Mouse (Mus musculus): ENCODE measurements around the gene Hist1h4k. TPM values are rescaled to one million over a fixed set of nuclear protein-coding genes. Genes with fewer than 3 reads are reported as not detected.

Hist1h4k gene
- total and polyA plus RNA-seq, 2 experiments from 2014 or later, result 0.55 to 1,132 TPM

- peak; percentile 90 for DNase-seq (ENCODE audit: low spot score)
- Histone ChIP-seq H3K36me3 (replicated peaks; ENCODE audit: control insufficient read depth, insufficient read depth, low read length) (no peaks in the 10 kb centered on the region), H3K27me3 (ENCODE audit: control insufficient read depth, insufficient read depth, low read length) (no peaks in the 10 kb centered on the region), H3K27ac (ENCODE audit: low read depth) (peak overlapping the region; percentile 86), H3K4me3 (ENCODE audit: low read depth, low read length) (peak overlapping the region; percentile 63), H3K4me1 (ENCODE audit: control insufficient read depth, insufficient read depth) (peaks cover 10% of the 10 kb centered on the region), H3K9ac (replicated peaks; ENCODE audit: low read depth, low read length) (peak overlapping the region; percentile 53), H3K4me2 (ENCODE audit: low read depth, low read length) (peak overlapping the region; percentile 49), H3K9me3 (replicated peaks; ENCODE audit: control insufficient read depth, low read length) (no peaks in the 10 kb centered on the region)
- TF ChIP-seq CTCF (IDR thresholded peaks at IDR 0.05; ENCODE audit: low read depth), result peak; percentile 90
- TF ChIP-seq EP300 (IDR thresholded peaks at IDR 0.05; ENCODE audit: low read depth), result 0 out of 2 replicates have a peak, but pooled peaks have one; percentile 51
- ATAC-seq (ENCODE audit: insufficient read depth, low read depth), result peak; percentile 84
- WGBS, result under 1% methylated on average over 32 of the region's 32 CpGs
Observed at GRCm38 (mm10) chr13:21710031-21710711, 40.1 kb downstream of the Hist1h4k start.

DNA sequence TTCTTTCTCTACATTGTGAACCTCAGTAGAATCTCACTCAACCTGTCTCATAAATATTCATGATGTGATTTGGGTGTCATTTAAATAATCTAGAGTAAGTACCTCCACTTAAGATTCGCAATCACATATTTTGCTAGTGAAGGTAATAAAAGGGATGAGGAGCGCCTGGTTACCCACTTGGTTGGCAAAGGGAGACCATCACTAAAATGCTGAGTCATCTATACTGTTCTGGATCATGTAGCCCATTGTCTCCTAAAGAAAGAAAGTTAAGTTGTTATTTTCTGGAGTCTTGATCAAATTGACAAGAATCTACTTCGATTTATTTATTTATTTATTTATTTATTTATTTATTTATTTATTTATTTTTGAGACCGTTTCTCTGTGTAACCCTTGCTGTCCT lies 43.6 kb downstream of the Hist1h4k start:
- WGBS, result 61% methylated on average over 4 of the region's 4 CpGs
- no peak for TF ChIP-seq EP300 (IDR thresholded peaks at IDR 0.05; ENCODE audit: low read depth)
- no peak for TF ChIP-seq CTCF (IDR thresholded peaks at IDR 0.05; ENCODE audit: low read depth)
- Histone ChIP-seq H3K4me2 (ENCODE audit: low read depth, low read length) (no peak overlapping the region), H3K27me3 (ENCODE audit: control insufficient read depth, insufficient read depth, low read length) (no peaks in the 10 kb centered on the region), H3K4me1 (ENCODE audit: control insufficient read depth, insufficient read depth) (peaks cover 7% of the 10 kb centered on the region; the same call in 1 of the 2 replicates), H3K9me3 (replicated peaks; ENCODE audit: control insufficient read depth, low read length) (no peaks in the 10 kb centered on the region), H3K36me3 (replicated peaks; ENCODE audit: control insufficient read depth, insufficient read depth, low read length) (no peaks in the 10 kb centered on the region), H3K27ac (ENCODE audit: low read depth) (no peak overlapping the region), H3K9ac (replicated peaks; ENCODE audit: low read depth, low read length) (no peak overlapping the region), H3K4me3 (ENCODE audit: low read depth, low read length) (no peak overlapping the region)
- DNase-seq (ENCODE audit: low spot score), result no peak
- ATAC-seq (ENCODE audit: insufficient read depth, low read depth), result no peak

Small RNAs within 50 kb of the gene (microRNA-seq; reads per million reads assigned to microRNA genes)
- gene Gm44346, result not detected
- gene Gm44357, result not detected
- not detected for gene Gm44367
- not detected for gene Gm44454

Other genes with a start within 250 kb of the Hist1h4k start
- 54.7 and 58.8 TPM in 2 replicates for gene Gm11273, start 249.1 kb downstream of the Hist1h4k start, total RNA-seq (2014; rRNA removed; ENCODE audit: low replicate concordance)
- gene Gm11273, start 249.1 kb downstream of the Hist1h4k start, polyA plus RNA-seq (2015; fragmentation: Nextera tagmentation; extraction: Ambion mirVana), result 27.8 and 29.0 TPM in 2 replicates
- gene Zkscan8, start 219.4 kb downstream of the Hist1h4k start, total RNA-seq (2014; rRNA removed; ENCODE audit: low replicate concordance), result 7.1 and 10.9 TPM in 2 replicates
- gene Zkscan8, start 219.4 kb downstream of the Hist1h4k start, polyA plus RNA-seq (2015; fragmentation: Nextera tagmentation; extraction: Ambion mirVana), result 3.0 and 3.4 TPM in 2 replicates
- not detected in 2 replicates for gene Olfr1366, start 207.7 kb downstream of the Hist1h4k start, total RNA-seq (2014; rRNA removed; ENCODE audit: low replicate concordance)
- gene Olfr1366, start 207.7 kb downstream of the Hist1h4k start, polyA plus RNA-seq (2015; fragmentation: Nextera tagmentation; extraction: Ambion mirVana), result not detected in 2 replicates
- not detected in 2 replicates for gene Olfr1535, start 190.6 kb downstream of the Hist1h4k start, total RNA-seq (2014; rRNA removed; ENCODE audit: low replicate concordance)
- gene Olfr1535, start 190.6 kb downstream of the Hist1h4k start, polyA plus RNA-seq (2015; fragmentation: Nextera tagmentation; extraction: Ambion mirVana), result 0.03 TPM in 1 of 2 replicates, not detected in the other
- gene Olfr1364, start 168.7 kb downstream of the Hist1h4k start, total RNA-seq (2014; rRNA removed; ENCODE audit: low replicate concordance), result not detected in 2 replicates
- gene Olfr1364, start 168.7 kb downstream of the Hist1h4k start, polyA plus RNA-seq (2015; fragmentation: Nextera tagmentation; extraction: Ambion mirVana), result not detected in 2 replicates
- gene Olfr1362, start 136.5 kb downstream of the Hist1h4k start, total RNA-seq (2014; rRNA removed; ENCODE audit: low replicate concordance), result not detected in 2 replicates
- gene Olfr1362, start 136.5 kb downstream of the Hist1h4k start, polyA plus RNA-seq (2015; fragmentation: Nextera tagmentation; extraction: Ambion mirVana), result not detected in 2 replicates
- not detected in 2 replicates for gene Olfr11, start 108.0 kb downstream of the Hist1h4k start, total RNA-seq (2014; rRNA removed; ENCODE audit: low replicate concordance)
- not detected in 2 replicates for gene Olfr11, start 108.0 kb downstream of the Hist1h4k start, polyA plus RNA-seq (2015; fragmentation: Nextera tagmentation; extraction: Ambion mirVana)
- gene Olfr1361, start 87.1 kb downstream of the Hist1h4k start, total RNA-seq (2014; rRNA removed; ENCODE audit: low replicate concordance), result not detected in 2 replicates
- gene Olfr1361, start 87.1 kb downstream of the Hist1h4k start, polyA plus RNA-seq (2015; fragmentation: Nextera tagmentation; extraction: Ambion mirVana), result not detected in 2 replicates
- not detected in 2 replicates for gene Olfr1360, start 73.1 kb downstream of the Hist1h4k start, total RNA-seq (2014; rRNA removed; ENCODE audit: low replicate concordance)
- gene Olfr1360, start 73.1 kb downstream of the Hist1h4k start, polyA plus RNA-seq (2015; fragmentation: Nextera tagmentation; extraction: Ambion mirVana), result not detected in 2 replicates
- not detected in 2 replicates for gene Olfr1359, start 52.4 kb downstream of the Hist1h4k start, total RNA-seq (2014; rRNA removed; ENCODE audit: low replicate concordance)
- not detected in 2 replicates for gene Olfr1359, start 52.4 kb downstream of the Hist1h4k start, polyA plus RNA-seq (2015; fragmentation: Nextera tagmentation; extraction: Ambion mirVana)
- 431 and 666 TPM in 2 replicates for gene Hist1h2bl, start 34.4 kb downstream of the Hist1h4k start, total RNA-seq (2014; rRNA removed; ENCODE audit: low replicate concordance)
- 0.55 and 0.98 TPM in 2 replicates for gene Hist1h2bl, start 34.4 kb downstream of the Hist1h4k start, polyA plus RNA-seq (2015; fragmentation: Nextera tagmentation; extraction: Ambion mirVana)
- gene Hist1h2ai, start 34.1 kb downstream of the Hist1h4k start, total RNA-seq (2014; rRNA removed; ENCODE audit: low replicate concordance), result 828 and 1,538 TPM in 2 replicates
- 3.6 and 4.3 TPM in 2 replicates for gene Hist1h2ai, start 34.1 kb downstream of the Hist1h4k start, polyA plus RNA-seq (2015; fragmentation: Nextera tagmentation; extraction: Ambion mirVana)
- 1,332 and 1,437 TPM in 2 replicates for gene Hist1h3h, start 32.8 kb downstream of the Hist1h4k start, total RNA-seq (2014; rRNA removed; ENCODE audit: low replicate concordance)
- gene Hist1h3h, start 32.8 kb downstream of the Hist1h4k start, polyA plus RNA-seq (2015; fragmentation: Nextera tagmentation; extraction: Ambion mirVana), result 1.8 TPM in 1 of 2 replicates, not detected in the other
- 1,438 and 1,618 TPM in 2 replicates for gene Hist1h2bm, start 28.5 kb downstream of the Hist1h4k start, total RNA-seq (2014; rRNA removed; ENCODE audit: low replicate concordance)
- gene Hist1h2bm, start 28.5 kb downstream of the Hist1h4k start, polyA plus RNA-seq (2015; fragmentation: Nextera tagmentation; extraction: Ambion mirVana), result 0.60 and 0.90 TPM in 2 replicates
- 962 and 1,129 TPM in 2 replicates for gene Hist1h4j, start 15.4 kb downstream of the Hist1h4k start, total RNA-seq (2014; rRNA removed; ENCODE audit: low replicate concordance)
- 0.20 and 0.27 TPM in 2 replicates for gene Hist1h4j, start 15.4 kb downstream of the Hist1h4k start, polyA plus RNA-seq (2015; fragmentation: Nextera tagmentation; extraction: Ambion mirVana)
- gene Hist1h2ak, start 3.3 kb upstream of the Hist1h4k start, total RNA-seq (2014; rRNA removed; ENCODE audit: low replicate concordance), result 128 and 633 TPM in 2 replicates
- gene Hist1h2ak, start 3.3 kb upstream of the Hist1h4k start, polyA plus RNA-seq (2015; fragmentation: Nextera tagmentation; extraction: Ambion mirVana), result 10.3 and 10.7 TPM in 2 replicates
- 1,069 and 1,692 TPM in 2 replicates for gene Hist1h2bn, start 3.6 kb upstream of the Hist1h4k start, total RNA-seq (2014; rRNA removed; ENCODE audit: low replicate concordance)
- 0.94 and 2.5 TPM in 2 replicates for gene Hist1h2bn, start 3.6 kb upstream of the Hist1h4k start, polyA plus RNA-seq (2015; fragmentation: Nextera tagmentation; extraction: Ambion mirVana)
- 356 and 550 TPM in 2 replicates for gene Hist1h1b, start 30.1 kb upstream of the Hist1h4k start, total RNA-seq (2014; rRNA removed; ENCODE audit: low replicate concordance)
- gene Hist1h1b, start 30.1 kb upstream of the Hist1h4k start, polyA plus RNA-seq (2015; fragmentation: Nextera tagmentation; extraction: Ambion mirVana), result 4.7 and 5.4 TPM in 2 replicates
- 602 and 1,805 TPM in 2 replicates for gene Hist1h3i, start 32.9 kb upstream of the Hist1h4k start, total RNA-seq (2014; rRNA removed; ENCODE audit: low replicate concordance)
- 21.5 and 25.8 TPM in 2 replicates for gene Hist1h3i, start 32.9 kb upstream of the Hist1h4k start, polyA plus RNA-seq (2015; fragmentation: Nextera tagmentation; extraction: Ambion mirVana)
- gene Hist1h2an, start 36.7 kb upstream of the Hist1h4k start, total RNA-seq (2014; rRNA removed; ENCODE audit: low replicate concordance), result 677 and 1,354 TPM in 2 replicates
- gene Hist1h2an, start 36.7 kb upstream of the Hist1h4k start, polyA plus RNA-seq (2015; fragmentation: Nextera tagmentation; extraction: Ambion mirVana), result 1.8 and 3.3 TPM in 2 replicates
- 250 and 332 TPM in 2 replicates for gene Hist1h2bp, start 37.0 kb upstream of the Hist1h4k start, total RNA-seq (2014; rRNA removed; ENCODE audit: low replicate concordance)
- 0.34 and 0.55 TPM in 2 replicates for gene Hist1h2bp, start 37.0 kb upstream of the Hist1h4k start, polyA plus RNA-seq (2015; fragmentation: Nextera tagmentation; extraction: Ambion mirVana)
- 1,204 and 1,722 TPM in 2 replicates for gene Hist1h2bq, start 59.7 kb upstream of the Hist1h4k start, total RNA-seq (2014; rRNA removed; ENCODE audit: low replicate concordance)
- 5.6 and 6.3 TPM in 2 replicates for gene Hist1h2bq, start 59.7 kb upstream of the Hist1h4k start, polyA plus RNA-seq (2015; fragmentation: Nextera tagmentation; extraction: Ambion mirVana)
- not detected in 2 replicates for gene Hist1h2ao, start 60.0 kb upstream of the Hist1h4k start, total RNA-seq (2014; rRNA removed; ENCODE audit: low replicate concordance)
- gene Hist1h2ao, start 60.0 kb upstream of the Hist1h4k start, polyA plus RNA-seq (2015; fragmentation: Nextera tagmentation; extraction: Ambion mirVana), result not detected in 2 replicates
- gene Hist1h4m, start 61.2 kb upstream of the Hist1h4k start, total RNA-seq (2014; rRNA removed; ENCODE audit: low replicate concordance), result 1.1 and 2.7 TPM in 2 replicates
- gene Hist1h4m, start 61.2 kb upstream of the Hist1h4k start, polyA plus RNA-seq (2015; fragmentation: Nextera tagmentation; extraction: Ambion mirVana), result not detected in 2 replicates
- gene Hist1h4n, start 81.7 kb upstream of the Hist1h4k start, total RNA-seq (2014; rRNA removed; ENCODE audit: low replicate concordance), result 3,661 and 3,822 TPM in 2 replicates
- gene Hist1h4n, start 81.7 kb upstream of the Hist1h4k start, polyA plus RNA-seq (2015; fragmentation: Nextera tagmentation; extraction: Ambion mirVana), result 2.0 and 2.4 TPM in 2 replicates
- gene Hist1h2ap, start 83.0 kb upstream of the Hist1h4k start, total RNA-seq (2014; rRNA removed; ENCODE audit: low replicate concordance), result 1,615 and 1,927 TPM in 2 replicates
- gene Hist1h2ap, start 83.0 kb upstream of the Hist1h4k start, polyA plus RNA-seq (2015; fragmentation: Nextera tagmentation; extraction: Ambion mirVana), result 664 and 726 TPM in 2 replicates
- gene Hist1h2br, start 83.2 kb upstream of the Hist1h4k start, total RNA-seq (2014; rRNA removed; ENCODE audit: low replicate concordance), result 929 and 1,160 TPM in 2 replicates
- 5.2 and 6.5 TPM in 2 replicates for gene Hist1h2br, start 83.2 kb upstream of the Hist1h4k start, polyA plus RNA-seq (2015; fragmentation: Nextera tagmentation; extraction: Ambion mirVana)
- 1.1 and 1.7 TPM in 2 replicates for gene Zfp184, start 194.6 kb upstream of the Hist1h4k start, total RNA-seq (2014; rRNA removed; ENCODE audit: low replicate concordance)
- 2.1 and 2.6 TPM in 2 replicates for gene Zfp184, start 194.6 kb upstream of the Hist1h4k start, polyA plus RNA-seq (2015; fragmentation: Nextera tagmentation; extraction: Ambion mirVana)
- gene Pom121l2, start 230.7 kb upstream of the Hist1h4k start, total RNA-seq (2014; rRNA removed; ENCODE audit: low replicate concordance), result not detected in 2 replicates
- gene Pom121l2, start 230.7 kb upstream of the Hist1h4k start, polyA plus RNA-seq (2015; fragmentation: Nextera tagmentation; extraction: Ambion mirVana), result not detected in 2 replicates